ENCODE assay signal across 15 mouse cellular contexts in genomic region chr8:7718898-7719696, GRCm38 (mm10).
DNase-seq lines count a peak whose midpoint lies in the region; ATAC-seq and TF ChIP-seq lines count a peak whose summit lies in the region.
"Had no signal": no experiment of that assay in that cellular context is flagged by ENCODE, and none has a peak within 500 bp of the region (broad histone marks: within the 10 kb centered on the region; RNA-seq: fewer than 3 reads in every experiment).

No protein-coding gene starts in this region.

- intact Hi-C loops in left cerebral cortex, postnatal 14 days (cut with DNase I) = no loop called here

- peak; percentile 64 for DNase-seq in lung, embryonic 14.5 days
- DNase-seq in lung, postnatal 36 days = no peak
- DNase-seq in layer of hippocampus, adult 18-20 months (ENCODE audit: low spot score in 2 of 2) = peak; percentile 33 to 76
- peak; percentile 54 to 77 for DNase-seq in left cerebral cortex, postnatal 14 days (ENCODE audit: low spot score in 2 of 2)
- DNase-seq in lung, postnatal 10 days = no peak
- no peak for DNase-seq in heart, adult 8-10 months (ENCODE audit: low spot score)
- DNase-seq: adrenal gland, postnatal 25 days; embryo, embryonic 11 days; heart, adult 2 months; kidney, adult 2 months; thymus, postnatal 14 days had no signal

- H3K4me1 ChIP-seq in lung, embryonic 14.5 days (ENCODE audit: insufficient read depth) = no peaks in the 10 kb centered on the region
- no peaks in the 10 kb centered on the region for H3K4me1 ChIP-seq in heart, embryonic 12.5 days (replicated peaks)
- H3K4me1 ChIP-seq: hindbrain, embryonic 10.5 days; limb, embryonic 12.5 days had no signal

- no peak overlapping the region for H3K4me3 ChIP-seq in lung, embryonic 14.5 days (ENCODE audit: low read depth, low read length)
- no peak overlapping the region for H3K4me3 ChIP-seq in heart, embryonic 12.5 days
- H3K4me3 ChIP-seq: heart, adult 2 months; hindbrain, embryonic 10.5 days; limb, embryonic 12.5 days had no signal

- no peak for TF ChIP-seq CTCF in lung, embryonic 14.5 days (IDR thresholded peaks at IDR 0.05; ENCODE audit: low read depth)

- WGBS in lung, embryonic 14.5 days = 54% methylated on average over 5 of the region's 5 CpGs
- WGBS in heart, embryonic 12.5 days = 74% methylated on average over 5 of the region's 5 CpGs

- no peak for ATAC-seq in lung, embryonic 14.5 days (ENCODE audit: insufficient read depth)
- no peak for ATAC-seq in heart, embryonic 12.5 days (ENCODE audit: insufficient number of reproducible peaks, low FRiP score)

- H3K27ac ChIP-seq in lung, embryonic 14.5 days (ENCODE audit: low read depth) = no peak overlapping the region
- H3K27ac ChIP-seq in heart, embryonic 12.5 days (ENCODE audit: poor library complexity, severe bottlenecking) = no peak overlapping the region
- H3K27ac ChIP-seq: heart, adult 2 months; hindbrain, embryonic 10.5 days; limb, embryonic 12.5 days; macrophage had no signal

- no peak overlapping the region for H3K4me2 ChIP-seq in lung, embryonic 14.5 days
- H3K4me2 ChIP-seq in heart, embryonic 12.5 days = no peak overlapping the region
- H3K4me2 ChIP-seq: limb, embryonic 12.5 days had no signal

- no peaks in the 10 kb centered on the region for H3K27me3 ChIP-seq in lung, embryonic 14.5 days (ENCODE audit: insufficient read depth, low read length)
- H3K27me3 ChIP-seq in heart, embryonic 12.5 days (replicated peaks) = no peaks in the 10 kb centered on the region
- H3K27me3 ChIP-seq: limb, embryonic 12.5 days had no signal

- no peaks in the 10 kb centered on the region for H3K9me3 ChIP-seq in lung, embryonic 14.5 days (ENCODE audit: low read depth, low read length)
- H3K9me3 ChIP-seq in heart, embryonic 12.5 days (replicated peaks) = no peaks in the 10 kb centered on the region
- H3K9me3 ChIP-seq: hindbrain, embryonic 10.5 days; limb, embryonic 12.5 days had no signal

- no peaks in the 10 kb centered on the region for H3K36me3 ChIP-seq in lung, embryonic 14.5 days (ENCODE audit: insufficient read depth)
- no peaks in the 10 kb centered on the region for H3K36me3 ChIP-seq in heart, embryonic 12.5 days
- H3K36me3 ChIP-seq: hindbrain, embryonic 10.5 days; limb, embryonic 12.5 days had no signal

- no peak overlapping the region for H3K9ac ChIP-seq in lung, embryonic 14.5 days
- H3K9ac ChIP-seq in heart, embryonic 12.5 days = no peak overlapping the region
- H3K9ac ChIP-seq: limb, embryonic 12.5 days had no signal

Comparison
In these comparisons a context has a peak if more than half of its experiments do, and no peak if none do; other contexts are left out.
1. DNase-seq: peak in lung, embryonic 14.5 days (single experiment), layer of hippocampus, adult 18-20 months (2 of 2) and left cerebral cortex, postnatal 14 days (2 of 2); none in lung, postnatal 36 days (single experiment), lung, postnatal 10 days (single experiment) and heart, adult 8-10 months (single experiment).